Mouse (Mus musculus) stomach, embryonic 16.5 days (tissue): ENCODE measurements around the gene Lyrm7. TPM values are rescaled to one million over a fixed set of nuclear protein-coding genes. Genes with fewer than 3 reads are reported as not detected.

ENCODE experiments used
- ATAC-seq: fragments of 200-750 bp; cut with Nextera tagmentation; 2 replicates; pipeline ENCODE4 v1.8.0; 2017; ENCODE audit warnings: moderate number of reproducible peaks, moderate TSS enrichment; ENCODE audit not compliant: insufficient read depth, low FRiP score
- H3K27ac ChIP-seq: fragments of 300-500 bp; sonication (generic); 2 replicates; pipeline ENCODE4 v1.5.1; 2014; ENCODE audit warnings: low read length
- H3K27me3 ChIP-seq: fragments of 300-500 bp; sonication (generic); 2 replicates; pipeline ENCODE4 v1.6.1; 2014; ENCODE audit warnings: low read length, control low read depth, mixed read lengths; ENCODE audit not compliant: control insufficient read depth, insufficient read depth
- H3K36me3 ChIP-seq: fragments of 300-500 bp; sonication (generic); 2 replicates; pipeline ENCODE4 v1.6.1; 2014; ENCODE audit warnings: low read length; ENCODE audit not compliant: control insufficient read depth, insufficient read depth
- H3K4me1 ChIP-seq: fragments of 300-500 bp; sonication (generic); 2 replicates; pipeline ENCODE4 v1.6.1; 2014; ENCODE audit warnings: low read length, control low read depth, mixed read lengths; ENCODE audit not compliant: control insufficient read depth, insufficient read depth
- H3K4me2 ChIP-seq: fragments of 300-500 bp; sonication (generic); 2 replicates; pipeline ENCODE4 v1.6.1; 2014; ENCODE audit warnings: low read depth, low read length, mixed read lengths
- H3K4me3 ChIP-seq: fragments of 300-500 bp; sonication (generic); replicated peaks from 2 replicates; pipeline ENCODE4 v1.5.1; 2014; ENCODE audit warnings: mild to moderate bottlenecking, low read length
- H3K9ac ChIP-seq: fragments of 300-500 bp; sonication (generic); 2 replicates; pipeline ENCODE4 v1.6.1; 2014; ENCODE audit warnings: low read length
- H3K9me3 ChIP-seq: fragments of 300-500 bp; sonication (generic); replicated peaks from 2 replicates; pipeline ENCODE4 v1.6.1; 2016; ENCODE audit warnings: low read length, control low read depth; ENCODE audit not compliant: control insufficient read depth
- WGBS: fragments of 180-500 bp; shearing (Covaris S2); extraction: QIAGEN DNeasy Blood & Tissue Kit; methylation state at CpG from one replicate; pipeline ENCODE4 v1.1.7; 2014; 5-methylcytosine and 5-hydroxymethylcytosine counted together
- polyA plus RNA-seq: library from polyadenylated mRNA; unstranded; fragments of >200 nt; fragmentation: Nextera tagmentation; extraction: Ambion mirVana; gene quantifications from 2 replicates; pipeline ENCODE4 v1.2.1, GENCODE M21; 2015

Lyrm7 gene
- polyA plus RNA-seq, 1 experiment from 2014 or later: 10.5 TPM

DNA sequence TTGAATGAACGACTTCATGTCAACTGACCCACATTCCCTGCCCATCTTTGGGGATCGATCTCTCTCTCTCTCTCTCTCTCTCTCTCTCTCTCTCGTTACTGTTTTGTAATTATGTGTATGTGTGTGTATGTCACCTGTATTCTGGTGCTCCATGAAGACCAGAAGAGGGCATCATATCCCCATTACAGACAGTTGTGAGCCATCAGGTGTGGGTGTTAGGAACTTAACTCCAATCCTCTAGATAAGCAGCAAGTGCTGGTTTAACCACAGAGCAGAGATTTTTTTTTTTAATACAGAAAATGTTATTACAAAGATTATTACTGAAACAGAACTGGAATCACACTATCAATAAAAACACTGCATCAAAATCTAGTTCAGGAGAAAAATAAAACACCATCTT, 75.2 kb downstream of the Lyrm7 start:
- no peak for ATAC-seq
- peak overlapping the region; percentile 67 for H3K4me2 ChIP-seq

GRCm38 (mm10) chr11:54784436-54784835, 76.3 kb downstream of the Lyrm7 start:
- Histone ChIP-seq H3K4me3 (no peak overlapping the region), H3K27ac (no peak overlapping the region), H3K4me1 (peaks cover 14% of the 10 kb centered on the region), H3K27me3 (no peaks in the 10 kb centered on the region), H3K36me3 (no peaks in the 10 kb centered on the region), H3K9me3 (no peaks in the 10 kb centered on the region), H3K9ac (no peak overlapping the region), H3K4me2 (no peak overlapping the region)
- WGBS: 85% methylated on average over 3 of the region's 3 CpGs
- ATAC-seq: no peak

More for the DNA sequence above, 75.2 kb downstream of the Lyrm7 start:
- H3K27ac ChIP-seq: no peak overlapping the region
- no peaks in the 10 kb centered on the region for H3K36me3 ChIP-seq
- peaks cover 14% of the 10 kb centered on the region for H3K4me1 ChIP-seq
- no peak overlapping the region for H3K9ac ChIP-seq
- H3K27me3 ChIP-seq: no peaks in the 10 kb centered on the region
- no peaks in the 10 kb centered on the region for H3K9me3 ChIP-seq
- 82% methylated on average over 3 of the region's 3 CpGs for WGBS
- no peak overlapping the region for H3K4me3 ChIP-seq

DNA sequence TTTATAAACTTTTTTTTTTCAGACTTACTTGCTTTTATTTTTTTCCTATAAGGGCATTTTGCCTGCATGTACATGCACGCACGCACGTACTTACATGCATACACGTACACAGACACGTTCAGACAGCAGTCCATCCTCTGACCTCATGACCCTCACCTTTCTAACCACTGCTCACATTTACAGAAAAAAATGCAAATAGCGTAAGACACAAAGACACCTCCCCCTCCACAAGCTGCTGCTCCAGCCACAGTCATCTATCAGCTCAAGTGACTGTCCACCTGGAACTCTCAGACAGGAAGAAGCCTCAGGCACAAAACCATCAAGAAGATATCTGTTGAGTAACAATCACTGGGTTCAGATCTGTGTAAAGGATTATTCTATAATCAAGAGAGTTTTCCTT, 78.5 kb downstream of the Lyrm7 start:
- no peaks in the 10 kb centered on the region for H3K36me3 ChIP-seq
- H3K4me3 ChIP-seq: no peak overlapping the region
- H3K9me3 ChIP-seq: no peaks in the 10 kb centered on the region
- H3K27me3 ChIP-seq: no peaks in the 10 kb centered on the region
- ATAC-seq: no peak
- H3K4me2 ChIP-seq: no peak overlapping the region
- no peak overlapping the region for H3K27ac ChIP-seq
- H3K4me1 ChIP-seq: peaks cover 20% of the 10 kb centered on the region
- no peak overlapping the region for H3K9ac ChIP-seq
- 69% methylated on average over 6 of the region's 6 CpGs for WGBS

DNA sequence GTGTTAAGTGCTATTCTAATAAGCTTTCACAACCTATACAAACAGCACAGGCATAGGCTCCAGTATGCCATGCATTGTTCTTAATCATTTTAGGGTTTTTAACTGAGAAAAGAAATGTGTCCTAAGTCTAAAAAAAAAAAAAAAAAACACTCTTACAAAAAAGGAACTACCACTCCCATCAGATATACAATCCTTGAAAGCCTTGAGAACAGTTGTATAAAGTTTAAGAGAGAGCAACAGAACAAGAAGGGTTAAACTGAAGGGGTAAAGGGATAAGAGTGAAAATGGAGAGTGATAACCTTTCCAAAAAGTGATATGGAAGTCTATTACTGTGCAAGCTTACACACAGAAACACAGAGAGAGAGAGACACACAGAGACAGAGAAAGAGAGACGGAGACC, 80.8 kb downstream of the Lyrm7 start:
- H3K27ac ChIP-seq: no peak overlapping the region
- H3K4me2 ChIP-seq: no peak overlapping the region
- peaks cover 19% of the 10 kb centered on the region for H3K4me1 ChIP-seq
- H3K27me3 ChIP-seq: no peaks in the 10 kb centered on the region
- H3K4me3 ChIP-seq: no peak overlapping the region
- no peaks in the 10 kb centered on the region for H3K9me3 ChIP-seq
- H3K36me3 ChIP-seq: no peaks in the 10 kb centered on the region
- H3K9ac ChIP-seq: no peak overlapping the region
- WGBS: 89% methylated on average over 1 of the region's 1 CpGs
- no peak for ATAC-seq

DNA sequence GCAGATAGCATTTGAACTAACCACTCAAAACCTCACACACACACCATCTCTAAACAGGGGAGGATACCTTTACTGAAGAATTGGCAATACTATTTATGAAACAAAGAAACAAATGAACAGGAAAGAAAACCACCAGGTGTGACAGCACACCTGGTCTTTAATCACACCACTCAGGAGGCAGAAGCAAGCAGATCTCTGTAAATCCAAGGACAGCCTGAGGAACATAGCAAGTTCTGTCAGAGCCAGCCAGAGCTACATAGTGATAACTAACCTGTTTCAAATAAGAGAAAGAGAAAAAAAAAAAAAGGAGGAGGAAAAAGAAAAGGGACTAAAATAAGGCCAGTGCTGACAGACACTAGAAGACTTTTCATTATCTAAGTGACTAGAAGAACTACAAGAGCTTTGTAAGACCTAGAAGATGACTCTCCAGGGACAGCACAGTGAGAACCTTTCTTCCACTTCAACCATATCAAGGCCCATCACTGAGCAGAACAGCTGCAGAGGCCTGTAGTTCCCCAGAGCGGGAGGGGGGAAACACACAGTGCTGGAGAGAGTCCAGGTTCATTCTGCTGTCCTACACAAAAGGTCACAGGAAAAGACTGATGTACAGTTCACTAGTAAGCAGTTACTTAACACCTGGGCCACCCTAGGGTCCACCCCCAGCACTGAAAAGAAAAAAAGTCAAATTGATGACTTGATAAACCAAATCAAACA, 82.4 kb downstream of the Lyrm7 start:
- Histone ChIP-seq H3K27me3 (no peaks in the 10 kb centered on the region), H3K4me1 (peaks cover 26% of the 10 kb centered on the region), H3K4me3 (no peak overlapping the region), H3K9ac (no peak overlapping the region), H3K4me2 (no peak overlapping the region), H3K27ac (no peak overlapping the region), H3K9me3 (no peaks in the 10 kb centered on the region), H3K36me3 (no peaks in the 10 kb centered on the region)
- ATAC-seq: no peak
- 44% methylated on average over 1 of the region's 1 CpGs for WGBS

DNA sequence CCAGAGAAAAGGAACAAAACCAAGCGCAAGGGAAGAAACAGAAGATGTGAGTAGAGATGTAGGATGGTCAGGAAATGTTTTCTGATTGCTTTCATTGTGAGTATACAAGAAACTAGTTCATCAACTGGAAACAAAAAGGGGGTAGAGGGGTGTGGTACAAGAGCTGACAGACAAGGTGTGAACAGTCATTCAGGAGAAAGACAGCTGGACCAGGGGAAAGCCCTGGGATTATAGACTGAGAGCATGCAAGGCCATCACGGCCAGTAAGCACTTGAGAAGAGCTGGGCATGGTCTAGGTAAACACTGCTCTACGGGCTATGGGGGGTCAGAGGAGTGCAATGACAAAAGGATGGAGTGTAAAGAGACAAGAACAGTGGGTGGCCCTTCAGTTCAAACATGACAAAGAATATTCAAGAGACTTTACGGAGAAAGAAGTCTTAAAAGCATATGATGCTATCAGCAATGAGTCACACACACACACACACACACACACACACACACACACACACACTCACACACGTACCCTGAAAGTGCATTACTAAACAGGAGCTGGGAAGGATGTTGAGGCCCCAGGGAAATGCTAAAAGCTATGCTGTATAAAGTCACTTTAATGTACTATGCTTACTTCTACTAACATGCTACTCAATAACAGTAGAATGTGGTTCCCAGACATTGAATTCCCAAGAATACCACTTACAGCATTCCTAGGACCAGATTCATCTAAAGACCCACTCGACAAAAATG, 83.2 kb downstream of the Lyrm7 start:
- H3K4me2 ChIP-seq: no peak overlapping the region
- H3K9me3 ChIP-seq: no peaks in the 10 kb centered on the region
- no peak for ATAC-seq
- no peaks in the 10 kb centered on the region for H3K27me3 ChIP-seq
- H3K27ac ChIP-seq: no peak overlapping the region
- peaks cover 29% of the 10 kb centered on the region for H3K4me1 ChIP-seq
- no peak overlapping the region for H3K9ac ChIP-seq
- H3K4me3 ChIP-seq: no peak overlapping the region
- WGBS: 61% methylated on average over 6 of the region's 6 CpGs
- no peaks in the 10 kb centered on the region for H3K36me3 ChIP-seq

Other genes with a start within 250 kb of the Lyrm7 start
- gene Cdc42se2, start 73.2 kb downstream of the Lyrm7 start, polyA plus RNA-seq: 62.7 and 67.5 TPM in 2 replicates
- gene Hint1, start 5.5 kb upstream of the Lyrm7 start, polyA plus RNA-seq: 505 and 634 TPM in 2 replicates
- gene Gpx3, start 41.5 kb upstream of the Lyrm7 start, polyA plus RNA-seq: 174 and 187 TPM in 2 replicates
- 21.3 and 23.1 TPM in 2 replicates for gene Tnip1, start 102.0 kb upstream of the Lyrm7 start, polyA plus RNA-seq
- 364 and 365 TPM in 2 replicates for gene Anxa6, start 172.5 kb upstream of the Lyrm7 start, polyA plus RNA-seq
- gene Ccdc69, start 217.2 kb upstream of the Lyrm7 start, polyA plus RNA-seq: 3.5 and 3.7 TPM in 2 replicates
- 26.5 and 28.8 TPM in 2 replicates for gene Gm2a, start 237.2 kb upstream of the Lyrm7 start, polyA plus RNA-seq